Mouse (Mus musculus) cerebellum, postnatal 36 days (tissue): ENCODE data around the gene Tmem176b.

Experiments
- DNase-seq, 2 experiments: peaks; one replicate each; pipeline ENCODE4 v3.0.0; 2021 to 2022; ENCODE audit warnings: mixed read lengths in 2 of 2

Tmem176b gene

DNA sequence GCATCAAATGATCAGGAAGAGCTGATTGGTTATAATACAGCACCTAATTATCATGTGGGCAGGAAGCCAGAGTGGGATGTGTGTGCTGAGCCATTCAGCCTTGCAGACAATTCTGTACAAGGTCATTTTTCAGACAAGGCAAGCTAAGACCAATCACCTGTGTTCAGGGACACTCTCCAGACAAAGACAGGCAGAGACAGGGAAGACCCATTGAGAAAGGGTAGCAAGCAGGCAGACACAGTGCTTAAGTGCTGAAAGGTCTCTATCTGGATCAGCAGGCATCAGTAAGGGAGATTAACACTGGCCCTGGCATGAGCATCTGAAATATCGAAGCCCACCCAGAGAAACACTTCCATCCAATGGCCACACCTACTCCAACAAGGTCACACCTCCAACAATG lies 56.9 kb downstream of the Tmem176b start:
- DNase-seq = no peak
